In the genomic region with DNA sequence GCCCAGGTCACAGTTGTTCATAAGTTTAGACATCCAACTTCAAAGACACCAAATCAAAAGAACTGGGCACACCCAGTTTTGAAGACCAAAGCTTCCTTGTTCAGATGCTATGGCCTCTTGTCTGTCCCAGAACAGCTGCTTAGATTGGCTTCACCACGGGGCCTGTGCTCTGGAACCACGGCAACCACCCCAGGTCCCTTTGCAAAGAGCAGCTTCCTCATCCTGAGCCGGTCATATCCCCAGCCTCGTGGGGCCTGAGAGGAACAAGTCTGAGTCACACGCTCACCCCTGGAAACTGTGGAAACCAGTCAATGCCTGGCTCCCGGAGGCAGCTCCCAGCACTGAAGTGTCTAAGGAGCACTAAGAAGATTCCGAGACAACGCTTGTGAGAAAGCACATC, we compare ENCODE assay signal across 22 mouse cellular contexts.
A peak's percentile ranks its signal among the peaks of the same experiment; 100 is the strongest.
DNase-seq lines count a peak whose midpoint lies in the region; TF ChIP-seq lines count a peak whose summit lies in the region.
"Had no signal": no experiment of that assay in that cellular context is flagged by ENCODE, and none has a peak within 500 bp of the region (broad histone marks: within the 10 kb centered on the region; RNA-seq: fewer than 3 reads in every experiment).

No protein-coding gene starts in this region.

- no peaks in the 10 kb centered on the region for H3K27me3 ChIP-seq in limb, embryonic 10.5 days (ENCODE audit: low read depth, poor library complexity, severe bottlenecking)
- H3K27me3 ChIP-seq in cerebellum, adult 2 months (ENCODE audit: control insufficient read depth, insufficient read depth, low read length): no peaks in the 10 kb centered on the region
- H3K27me3 ChIP-seq: forebrain, embryonic 15.5 days; heart, embryonic 12.5 days; liver, embryonic 15.5 days; stomach, embryonic 15.5 days had no signal

- TF ChIP-seq CTCF in gastrocnemius, adult 2 months (IDR thresholded peaks at IDR 0.05): no peak
- no peak for TF ChIP-seq CTCF in lung, adult 2 months (IDR thresholded peaks at IDR 0.05; ENCODE audit: insufficient read depth, low read length)
- TF ChIP-seq CTCF in cerebellum, adult 2 months (IDR thresholded peaks at IDR 0.05; ENCODE audit: borderline replicate concordance, insufficient read depth, low read depth, low read length): no peak

- whole genome bisulfite sequencing in lung, adult 2 months: 65% methylated on average over 8 of the region's 8 CpGs
- 77% methylated on average over 8 of the region's 8 CpGs for WGBS in limb, embryonic 10.5 days
- WGBS in cerebellum, adult 2 months: 59% methylated on average over 8 of the region's 8 CpGs

- H3K4me1 ChIP-seq in lung, adult 2 months (ENCODE audit: control insufficient read depth, insufficient read depth, low read length): no peaks in the 10 kb centered on the region
- H3K4me1 ChIP-seq in limb, embryonic 10.5 days: peaks cover 37% of the 10 kb centered on the region
- no peaks in the 10 kb centered on the region for H3K4me1 ChIP-seq in cerebellum, adult 2 months (ENCODE audit: control insufficient read depth, insufficient read depth, low read length)
- H3K4me1 ChIP-seq: forebrain, embryonic 15.5 days; liver, embryonic 15.5 days had no signal

- no peak for TF ChIP-seq POLR2A in lung, adult 2 months (IDR thresholded peaks at IDR 0.05; ENCODE audit: borderline replicate concordance, extremely low read depth, low read depth, low read length)
- no peak for TF ChIP-seq POLR2A in cerebellum, adult 2 months (IDR thresholded peaks at IDR 0.05; ENCODE audit: borderline replicate concordance, insufficient read depth, low read length)

- no peak overlapping the region for H3K4me3 ChIP-seq in gastrocnemius, adult 2 months
- H3K4me3 ChIP-seq in lung, adult 2 months (replicated peaks; ENCODE audit: extremely low read depth, low read depth, low read length): no peak overlapping the region
- no peak overlapping the region for H3K4me3 ChIP-seq in limb, embryonic 10.5 days
- no peak overlapping the region for H3K4me3 ChIP-seq in cerebellum, adult 2 months (replicated peaks; ENCODE audit: insufficient read depth, low read depth, low read length)
- H3K4me3 ChIP-seq: embryonic facial prominence, embryonic 10.5 days; forebrain, embryonic 15.5 days; heart, embryonic 12.5 days; layer of hippocampus, adult 2 months; liver, embryonic 15.5 days; neural tube, embryonic 12.5 days; stomach, embryonic 15.5 days had no signal

- intact Hi-C loops in gastrocnemius, adult 2 months (cut with DNase I): no loop called here

- H3K27ac ChIP-seq in gastrocnemius, adult 2 months: no peak overlapping the region
- H3K27ac ChIP-seq in limb, embryonic 10.5 days: 0 out of 2 replicates have a peak overlapping the region, but pooled peaks have one; percentile 17
- no peak overlapping the region for H3K27ac ChIP-seq in cerebellum, adult 2 months (ENCODE audit: insufficient read depth, low read length)
- H3K27ac ChIP-seq: embryonic facial prominence, embryonic 10.5 days; forebrain, embryonic 15.5 days; hindbrain, postnatal 0 days; layer of hippocampus, adult 2 months; liver, embryonic 15.5 days; neural tube, embryonic 12.5 days; stomach, embryonic 15.5 days had no signal

- DNase-seq in gastrocnemius, adult 2 months: peak; percentile 49
- no peak for DNase-seq in gastrocnemius, adult 8-10 months (ENCODE audit: low spot score in 2 of 2)
- DNase-seq in lung, postnatal 4 days: peak; percentile 14 to 44
- DNase-seq in lung, adult 2 months: no peak
- no peak for DNase-seq in limb, embryonic 10.5 days (ENCODE audit: low spot score)
- DNase-seq in cerebellum, adult 2 months: no peak
- DNase-seq in cerebellum, adult 9-11 months: no peak
- DNase-seq: cerebellum, postnatal 25 days; heart, postnatal 4 days; kidney, adult 11 months; kidney, postnatal 10 days; lung, postnatal 36 days; midbrain, embryonic 14.5 days; thymus, postnatal 14 days had no signal

- H3K9me3 ChIP-seq in limb, embryonic 10.5 days (replicated peaks): no peaks in the 10 kb centered on the region
- H3K9me3 ChIP-seq: embryonic facial prominence, embryonic 10.5 days; forebrain, embryonic 15.5 days; liver, embryonic 15.5 days; neural tube, embryonic 12.5 days; stomach, embryonic 15.5 days had no signal

- no peaks in the 10 kb centered on the region for H3K36me3 ChIP-seq in limb, embryonic 10.5 days
- H3K36me3 ChIP-seq: embryonic facial prominence, embryonic 10.5 days; forebrain, embryonic 15.5 days; heart, embryonic 12.5 days; liver, embryonic 15.5 days; neural tube, embryonic 12.5 days; stomach, embryonic 15.5 days had no signal

Comparison
In these comparisons a context has a peak if more than half of its experiments do, and no peak if none do; other contexts are left out.
1. DNase-seq: peak in gastrocnemius, adult 2 months (single experiment) and lung, postnatal 4 days (2 of 2); none in gastrocnemius, adult 8-10 months (0 of 2), lung, adult 2 months (single experiment), limb, embryonic 10.5 days (single experiment), cerebellum, adult 2 months (0 of 2) and cerebellum, adult 9-11 months (single experiment).